Mouse (Mus musculus) testis, adult 2 months (tissue): ENCODE results near the gene Mecr.

ENCODE experiments used
- CTCF ChIP-seq: fragments of 200-500 bp; IDR thresholded peaks from 2 replicates; pipeline ENCODE4 v1.5.1; 2012; ENCODE audit warnings: low read depth, mild to moderate bottlenecking, inconsistent platforms, low read length, moderate library complexity; ENCODE audit not compliant: control insufficient read depth, insufficient read depth, insufficient replicate concordance
- POLR2A ChIP-seq: fragments of 200-500 bp; IDR thresholded peaks from 2 replicates; pipeline ENCODE4 v1.6.1; 2012; ENCODE audit warnings: low read depth, mild to moderate bottlenecking, inconsistent platforms, low read length, moderate library complexity; ENCODE audit not compliant: control insufficient read depth

- peak; percentile 92 for TF ChIP-seq CTCF
- no peak for TF ChIP-seq POLR2A
Observed at GRCm38 (mm10) chr4:131916425-131916824, 73.2 kb downstream of the Mecr start.
